In the genomic region with DNA sequence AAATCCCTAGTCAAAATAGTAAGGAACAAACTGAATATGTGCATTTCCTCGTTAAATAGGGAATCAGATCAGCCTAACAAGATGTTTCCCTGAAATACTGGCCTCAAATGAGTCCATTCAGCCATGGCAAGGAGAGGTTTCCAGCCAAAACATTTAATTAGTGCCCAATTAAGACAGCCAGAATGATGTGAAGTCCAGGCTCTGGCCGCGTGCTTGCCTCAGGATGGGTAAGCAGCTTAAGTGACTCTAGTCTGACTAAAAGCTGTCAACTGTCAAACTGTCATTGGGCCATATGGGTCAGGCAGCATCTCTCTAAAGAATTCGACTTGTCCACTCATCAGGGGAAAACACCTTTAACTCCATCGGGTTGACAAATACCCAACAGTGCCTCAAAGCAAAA, we compare ENCODE assay signal across 23 mouse cellular contexts.
DNase-seq lines count a peak whose midpoint lies in the region; ATAC-seq lines count a peak whose summit lies in the region.
"Had no signal": no experiment of that assay in that cellular context is flagged by ENCODE, and none has a peak within 500 bp of the region (broad histone marks: within the 10 kb centered on the region; RNA-seq: fewer than 3 reads in every experiment).

No protein-coding gene starts in this region.

- H3K4me3 ChIP-seq in midbrain, embryonic 12.5 days = no peak overlapping the region
- H3K4me3 ChIP-seq in midbrain, embryonic 16.5 days (ENCODE audit: low read depth, low read length) = no peak overlapping the region
- no peak overlapping the region for H3K4me3 ChIP-seq in forebrain, embryonic 13.5 days
- H3K4me3 ChIP-seq: embryonic facial prominence, embryonic 12.5 days; megakaryocyte, embryonic 14.5 days; myocyte; neural tube, embryonic 15.5 days had no signal

- intact Hi-C loops in gastrocnemius, postnatal 36 days (cut with DNase I) = no loop called here

- H3K27me3 ChIP-seq in midbrain, embryonic 12.5 days = no peaks in the 10 kb centered on the region
- H3K27me3 ChIP-seq in midbrain, embryonic 16.5 days (ENCODE audit: control insufficient read depth, insufficient read depth, low read depth, low read length) = no peaks in the 10 kb centered on the region
- no peaks in the 10 kb centered on the region for H3K27me3 ChIP-seq in forebrain, embryonic 13.5 days
- H3K27me3 ChIP-seq: embryonic facial prominence, embryonic 12.5 days; megakaryocyte, embryonic 14.5 days; neural tube, embryonic 15.5 days had no signal

- peaks cover 6% of the 10 kb centered on the region; the same call in 1 of the 2 replicates for H3K4me1 ChIP-seq in midbrain, embryonic 12.5 days
- H3K4me1 ChIP-seq in midbrain, embryonic 16.5 days (ENCODE audit: control insufficient read depth, insufficient read depth, low read length) = no peaks in the 10 kb centered on the region
- peaks cover 20% of the 10 kb centered on the region; the same call in 1 of the 2 replicates for H3K4me1 ChIP-seq in forebrain, embryonic 13.5 days
- H3K4me1 ChIP-seq: embryonic facial prominence, embryonic 12.5 days; megakaryocyte, embryonic 14.5 days had no signal

- no peak overlapping the region for H3K9ac ChIP-seq in midbrain, embryonic 12.5 days (replicated peaks)
- H3K9ac ChIP-seq in midbrain, embryonic 16.5 days (ENCODE audit: low read depth, low read length) = no peak overlapping the region
- no peak overlapping the region for H3K9ac ChIP-seq in forebrain, embryonic 13.5 days
- H3K9ac ChIP-seq: embryonic facial prominence, embryonic 12.5 days; neural tube, embryonic 15.5 days had no signal

- H3K27ac ChIP-seq in midbrain, embryonic 12.5 days (replicated peaks) = no peak overlapping the region
- H3K27ac ChIP-seq in midbrain, embryonic 16.5 days (ENCODE audit: low read length) = no peak overlapping the region
- peak overlapping the region; percentile 19; the same call in 1 of the 2 replicates for H3K27ac ChIP-seq in forebrain, embryonic 13.5 days
- H3K27ac ChIP-seq: embryonic facial prominence, embryonic 12.5 days; neural tube, embryonic 15.5 days had no signal

- WGBS in midbrain, embryonic 12.5 days = 40% methylated on average over 5 of the region's 5 CpGs
- WGBS in midbrain, embryonic 16.5 days = 39% methylated on average over 5 of the region's 5 CpGs
- 10% methylated on average over 5 of the region's 5 CpGs for WGBS in forebrain, embryonic 13.5 days

- H3K36me3 ChIP-seq in midbrain, embryonic 12.5 days = no peaks in the 10 kb centered on the region
- H3K36me3 ChIP-seq in midbrain, embryonic 16.5 days (ENCODE audit: control insufficient read depth, insufficient read depth, low read length) = no peaks in the 10 kb centered on the region
- no peaks in the 10 kb centered on the region for H3K36me3 ChIP-seq in forebrain, embryonic 13.5 days (ENCODE audit: poor library complexity, severe bottlenecking)
- H3K36me3 ChIP-seq: embryonic facial prominence, embryonic 12.5 days; neural tube, embryonic 15.5 days had no signal

- H3K4me2 ChIP-seq in midbrain, embryonic 12.5 days (replicated peaks) = no peak overlapping the region
- no peak overlapping the region for H3K4me2 ChIP-seq in midbrain, embryonic 16.5 days (ENCODE audit: low read length)
- no peak overlapping the region for H3K4me2 ChIP-seq in forebrain, embryonic 13.5 days
- H3K4me2 ChIP-seq: embryonic facial prominence, embryonic 12.5 days; heart, embryonic 11.5 days; liver, embryonic 11.5 days; neural tube, embryonic 15.5 days had no signal

- ATAC-seq in midbrain, embryonic 12.5 days (ENCODE audit: low FRiP score, low read depth) = peak; percentile 45
- no peak for ATAC-seq in midbrain, embryonic 16.5 days
- ATAC-seq in forebrain, embryonic 13.5 days = peak; percentile 90
- ATAC-seq: CD4-positive, CD25-positive, alpha-beta regulatory T cell, adult 4 months had no signal

- no peaks in the 10 kb centered on the region for H3K9me3 ChIP-seq in midbrain, embryonic 12.5 days
- no peaks in the 10 kb centered on the region for H3K9me3 ChIP-seq in midbrain, embryonic 16.5 days (replicated peaks; ENCODE audit: control insufficient read depth, low read length, poor library complexity, severe bottlenecking)
- H3K9me3 ChIP-seq in forebrain, embryonic 13.5 days (replicated peaks) = no peaks in the 10 kb centered on the region
- H3K9me3 ChIP-seq: embryonic facial prominence, embryonic 12.5 days; megakaryocyte, embryonic 14.5 days; neural tube, embryonic 15.5 days had no signal

- DNase-seq in cerebellum, postnatal 14 days = peak; percentile 47 to 48
- DNase-seq in cerebellum, adult 9-10 months = no peak
- peak; percentile 4 for DNase-seq in retina, adult 2 months (ENCODE audit: low read depth, low spot score)
- DNase-seq in gastrocnemius, postnatal 36 days = no peak
- no peak for DNase-seq in neural tube, embryonic 10.5 days (ENCODE audit: extremely low spot score, low spot score)
- DNase-seq: adrenal gland, postnatal 25 days; cerebellum, adult 11-12 months; heart, postnatal 10 days; kidney, adult 8-10 months; kidney, postnatal 36 days; lung, adult 18-20 months; lung, postnatal 14 days; thymus, postnatal 14 days had no signal

Comparison
In these comparisons a context has a peak if more than half of its experiments do, and no peak if none do; other contexts are left out.
1. DNase-seq: peak in cerebellum, postnatal 14 days (2 of 2) and retina, adult 2 months (single experiment); none in cerebellum, adult 9-10 months (single experiment), gastrocnemius, postnatal 36 days (0 of 2) and neural tube, embryonic 10.5 days (single experiment).